Mouse (Mus musculus) spleen, adult 2 months (tissue): ENCODE results near the gene Ttc9b.

ENCODE experiments used
- CTCF ChIP-seq: fragments of 200-500 bp; IDR thresholded peaks from 2 replicates; pipeline ENCODE4 v1.5.1; 2011; ENCODE audit warnings: mild to moderate bottlenecking, inconsistent platforms; ENCODE audit not compliant: insufficient read depth, insufficient read length, insufficient replicate concordance; ENCODE audit errors: extremely low read depth
- POLR2A ChIP-seq: fragments of 200-500 bp; IDR thresholded peaks from 2 replicates; pipeline ENCODE4 v1.6.1; 2011; ENCODE audit warnings: low read depth, low read length, inconsistent platforms

DNA sequence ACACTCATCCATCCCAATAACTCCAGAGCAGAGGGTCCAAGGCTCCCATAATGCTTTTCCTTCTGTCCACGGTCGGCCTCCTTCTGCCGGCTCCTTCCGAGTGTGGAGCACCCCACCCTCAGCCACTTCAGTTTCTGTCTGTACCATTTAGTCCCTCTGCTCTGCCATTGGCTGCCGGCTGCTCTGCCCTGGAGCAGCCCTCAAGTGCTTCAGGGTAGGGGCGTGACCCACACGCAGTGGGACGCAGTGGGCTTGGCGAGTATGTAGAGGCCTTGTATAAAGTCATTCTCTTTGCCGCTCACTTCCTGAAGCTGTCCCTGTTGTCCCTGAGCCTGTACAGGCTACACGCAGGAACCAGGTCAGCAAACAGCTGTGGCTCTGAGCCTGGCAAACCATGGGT lies 4.0 kb upstream of the Ttc9b start:
- TF ChIP-seq POLR2A, result no peak
- no peak for TF ChIP-seq CTCF
